Mouse (Mus musculus): ENCODE measurements around the gene Dhx36.

Gene Dhx36

DNA sequence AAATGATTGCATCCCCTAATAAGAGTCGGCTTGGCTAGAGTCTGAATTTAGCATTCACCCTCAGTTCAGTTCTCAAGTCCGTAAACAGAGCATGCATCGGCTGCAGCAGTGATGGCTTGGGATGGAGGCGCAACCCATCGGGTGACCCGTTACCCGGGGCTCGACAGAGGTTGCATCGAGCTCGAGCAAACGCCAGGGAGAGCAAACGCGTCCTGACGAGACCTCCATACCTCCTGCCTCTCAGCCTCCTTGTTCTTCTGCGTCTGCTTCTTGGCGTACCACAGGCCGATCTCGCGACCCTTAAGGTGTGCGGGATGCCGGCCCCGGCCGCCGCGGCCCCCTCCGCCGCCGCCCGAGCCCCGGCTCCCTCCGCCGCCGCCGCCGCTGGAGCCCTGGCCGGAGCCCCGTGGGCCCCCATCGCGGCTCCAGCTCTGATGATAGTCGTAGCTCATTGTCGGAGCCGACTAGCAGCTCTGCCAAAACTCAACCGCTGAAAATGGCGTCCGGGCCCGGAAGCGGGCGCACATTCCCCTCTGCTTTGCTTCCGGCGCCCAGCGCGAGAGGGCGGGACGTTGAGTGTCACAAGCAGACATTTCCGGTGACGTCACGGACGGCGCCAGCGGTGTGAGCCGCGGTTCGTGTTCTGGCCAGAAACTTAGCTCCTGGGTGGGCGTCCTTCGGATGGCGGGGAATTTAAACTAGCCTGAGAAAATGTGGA is at the start of gene Dhx36:
Gene Dhx36 (minus strand): TSS at position 517 of the 718 bp plus-strand sequence.
- peak; percentile 89 for DNase-seq (ENCODE audit: low spot score)

GRCm38 (mm10) chr3:62527593-62527992 is 20.8 kb upstream of the Dhx36 start:
- DNase-seq (ENCODE audit: low spot score), result no peak

DNA sequence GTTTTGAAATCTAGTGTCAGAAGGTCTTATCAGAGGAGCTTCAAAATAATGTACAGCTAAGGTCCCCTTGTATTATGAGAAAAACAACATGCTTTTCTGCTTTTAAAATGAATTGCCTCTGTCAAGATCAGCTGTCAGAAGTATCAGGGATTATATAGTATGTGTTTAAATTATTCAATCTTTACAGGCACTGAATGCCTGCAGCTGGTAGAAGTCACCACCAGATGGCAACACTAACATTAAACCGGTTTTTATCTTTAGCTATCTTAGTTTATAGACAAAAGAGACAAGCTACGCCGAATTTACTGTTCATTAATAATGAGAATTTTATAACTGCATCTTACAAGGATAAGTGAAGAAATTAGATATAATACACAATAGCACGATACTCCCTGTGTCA is 20.4 kb upstream of the Dhx36 start:
- DNase-seq (ENCODE audit: low spot score), result no peak

DNA sequence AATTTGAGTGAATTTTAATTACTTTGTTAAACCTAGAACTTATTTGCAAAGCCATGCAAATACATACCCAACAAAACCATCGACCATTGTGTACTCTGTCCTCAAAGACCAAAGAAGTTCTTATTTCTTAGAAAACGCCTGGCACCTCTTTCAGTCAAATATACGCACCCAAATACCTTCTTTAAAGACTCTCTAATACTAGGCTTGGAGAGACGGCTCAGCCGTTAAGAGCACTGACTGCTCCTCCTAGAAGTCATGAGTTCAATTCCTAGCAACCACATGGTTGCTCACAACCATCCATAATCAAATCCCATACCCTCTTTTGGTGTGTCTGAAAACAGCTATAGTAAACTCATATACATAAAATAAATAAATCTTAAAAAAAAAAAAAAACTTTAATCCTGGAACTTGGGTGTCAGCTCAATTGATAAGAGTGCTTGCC is 423 bp upstream of the Dhx36 start:
- no peak for DNase-seq (ENCODE audit: low spot score)

DNA sequence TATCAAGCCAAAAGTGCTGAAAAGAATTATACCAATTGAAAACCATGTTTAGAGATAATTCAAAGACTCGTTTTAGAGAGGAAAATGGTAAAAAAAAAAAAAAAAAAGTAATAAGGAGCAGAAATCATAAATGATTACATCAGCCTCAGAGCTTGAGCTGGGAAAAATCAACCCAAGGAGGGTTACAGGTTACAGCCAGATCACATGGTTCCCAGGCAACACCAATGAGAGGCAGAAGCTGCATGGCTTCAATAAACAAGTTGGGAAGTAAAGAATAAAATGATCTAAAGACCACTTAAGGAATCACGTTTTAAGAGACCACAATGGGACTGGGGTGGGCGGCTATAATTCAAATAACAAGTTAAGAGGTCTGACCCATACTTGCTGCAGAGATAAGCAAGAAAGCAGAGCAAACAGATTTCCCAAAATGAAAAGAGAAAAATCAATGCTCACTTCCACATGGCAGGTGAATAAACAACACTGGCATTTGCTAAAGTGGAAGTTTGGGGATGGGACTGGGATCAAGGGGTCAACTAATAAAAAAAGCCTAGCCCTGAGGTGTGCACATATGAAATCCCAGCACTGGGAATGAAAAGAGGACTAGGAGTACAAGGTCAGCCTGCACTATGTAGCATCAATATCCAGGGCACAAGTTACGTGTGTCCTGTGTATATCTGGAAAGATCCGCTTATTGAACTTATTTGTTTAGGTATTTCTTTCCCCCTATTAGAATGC is 1.5 kb downstream of the Dhx36 start:
- DNase-seq (ENCODE audit: low spot score), result no peak

GRCm38 (mm10) chr3:62499327-62499726 is 7.5 kb downstream of the Dhx36 start:
- DNase-seq (ENCODE audit: low spot score), result no peak

GRCm38 (mm10) chr3:62492568-62492967 is 14.2 kb downstream of the Dhx36 start:
- DNase-seq (ENCODE audit: low spot score), result no peak

DNA sequence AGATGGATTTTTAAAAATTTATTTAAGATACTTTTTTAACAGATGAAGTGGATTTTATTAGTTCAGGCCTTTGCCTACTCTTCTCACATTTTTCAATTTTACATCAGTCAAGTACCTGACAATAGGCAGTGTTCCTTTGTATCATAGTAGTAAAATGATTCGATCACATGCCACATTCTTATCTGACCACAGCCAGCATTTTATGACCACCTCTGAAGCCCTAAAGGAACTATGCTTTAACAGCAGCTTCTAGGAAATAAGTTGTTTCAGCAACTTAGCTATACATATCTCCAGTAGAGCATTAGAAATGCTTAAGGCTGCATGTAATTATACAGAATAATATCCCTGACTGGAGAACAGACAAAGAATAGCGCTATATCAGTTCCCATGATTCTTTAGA is 22.5 kb downstream of the Dhx36 start:
- DNase-seq (ENCODE audit: low spot score), result no peak

- DNase-seq (ENCODE audit: low spot score), result no peak
Measured at GRCm38 (mm10) chr3:62470179-62470578, 36.6 kb downstream of the Dhx36 start.

DNA sequence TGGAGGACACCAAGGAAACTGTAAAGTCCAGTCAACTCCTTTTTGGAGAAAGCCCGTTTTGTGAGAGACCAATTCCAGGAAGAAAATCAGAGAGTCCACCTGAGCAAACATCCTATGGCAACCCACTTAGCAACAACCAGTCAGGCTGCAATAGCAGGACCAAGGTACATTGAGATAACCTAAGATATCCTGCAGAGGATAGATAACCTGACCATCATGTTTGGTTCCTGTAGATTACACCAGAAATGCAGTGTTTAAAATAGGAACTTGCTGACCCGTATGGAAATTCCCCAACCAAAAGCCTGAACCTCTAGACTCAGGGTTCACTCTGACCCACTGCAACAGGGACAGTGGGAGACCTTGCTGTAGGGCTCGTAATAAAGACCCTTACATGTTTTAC is 42.5 kb downstream of the Dhx36 start:
- no peak for DNase-seq (ENCODE audit: low spot score)

DNA sequence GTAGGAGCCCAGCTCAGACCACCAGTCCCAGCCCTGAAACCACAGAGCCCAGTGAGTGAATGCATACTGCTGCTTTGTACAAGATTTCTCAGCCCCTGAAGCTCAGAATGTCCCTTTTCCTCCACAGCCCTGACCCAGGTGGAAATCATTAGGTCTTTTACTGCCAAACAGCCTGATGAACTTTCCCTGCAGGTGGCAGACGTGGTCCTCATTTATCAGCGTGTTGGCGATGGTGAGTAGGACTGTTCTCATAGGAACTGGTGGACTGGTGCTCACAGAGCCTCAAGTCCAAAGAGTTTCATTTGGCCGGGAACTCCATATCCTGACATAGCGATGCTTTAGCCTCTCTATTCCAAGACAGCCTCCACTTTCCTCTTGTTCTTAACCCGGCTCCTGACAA is 47.3 kb downstream of the Dhx36 start:
- no peak for DNase-seq (ENCODE audit: low spot score)

GRCm38 (mm10) chr3:62458284-62459013 is 48.4 kb downstream of the Dhx36 start:
- no peak for DNase-seq (ENCODE audit: low spot score)

DNA sequence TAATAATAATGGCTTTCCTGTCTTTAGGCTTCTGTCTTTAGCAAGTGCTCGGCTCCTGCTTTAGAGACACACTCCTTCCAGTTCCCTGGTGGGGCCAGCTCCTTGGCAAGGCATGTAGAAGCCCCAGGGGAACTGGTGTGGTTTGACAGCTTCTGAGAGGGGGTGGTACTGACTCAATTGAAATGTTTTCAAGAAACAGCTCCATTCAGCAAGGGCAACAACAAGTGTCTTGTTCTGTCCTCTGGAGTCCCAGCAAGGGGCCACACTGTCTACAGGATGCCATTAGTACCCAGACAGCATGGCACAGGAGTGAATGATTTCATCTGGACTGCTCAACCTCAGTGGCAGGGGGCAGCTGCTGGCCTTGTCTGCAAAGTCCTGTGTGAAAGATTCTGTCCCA is 51.0 kb downstream of the Dhx36 start:
- DNase-seq (ENCODE audit: low spot score), result no peak

DNA sequence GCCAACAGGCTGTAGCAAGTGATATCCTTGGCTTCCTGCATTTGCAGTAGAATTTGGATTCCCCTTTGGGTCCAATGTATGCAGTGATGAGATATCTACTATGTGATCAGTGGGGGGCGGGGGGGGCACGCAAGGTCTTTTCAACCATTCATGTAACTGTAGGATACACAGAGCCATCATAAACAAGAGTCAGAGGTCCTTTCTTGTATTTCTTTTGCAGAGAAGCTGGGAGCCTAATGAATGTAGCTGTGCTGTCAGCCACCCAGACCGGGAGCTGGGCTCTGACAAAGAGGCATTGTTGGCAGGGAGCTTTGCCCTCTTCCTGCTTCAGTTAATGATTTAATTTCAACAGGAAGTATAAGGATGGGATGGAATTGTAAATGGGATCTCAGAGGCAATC is 52.7 kb downstream of the Dhx36 start:
- no peak for DNase-seq (ENCODE audit: low spot score)

- no peak for DNase-seq (ENCODE audit: low spot score)
Measured at GRCm38 (mm10) chr3:62452961-62453360, 53.8 kb downstream of the Dhx36 start.

- no peak for DNase-seq (ENCODE audit: low spot score)
Measured at GRCm38 (mm10) chr3:62449871-62450496, 56.8 kb downstream of the Dhx36 start.

GRCm38 (mm10) chr3:62447151-62447550 is 59.7 kb downstream of the Dhx36 start:
- no peak for DNase-seq (ENCODE audit: low spot score)

DNA sequence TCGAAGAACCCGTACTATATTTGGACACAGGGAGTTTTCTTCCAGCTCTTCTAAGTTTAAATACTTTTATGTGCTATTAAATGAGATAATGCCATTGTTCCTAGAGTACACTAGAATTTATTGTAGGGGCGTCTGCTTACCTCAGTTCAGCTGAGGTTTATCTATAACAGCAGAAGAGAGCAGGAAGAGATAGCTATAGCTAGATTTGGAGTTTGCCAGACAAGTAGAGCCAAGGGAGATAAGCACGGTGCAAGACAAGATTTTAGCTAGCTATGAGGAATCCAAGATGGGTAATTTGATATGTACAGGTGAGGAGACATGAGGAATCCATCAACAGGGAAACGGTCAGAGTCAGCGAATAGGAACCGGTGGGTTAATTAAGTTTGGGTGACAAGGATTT is 60.5 kb downstream of the Dhx36 start:
- DNase-seq (ENCODE audit: low spot score), result no peak

DNA sequence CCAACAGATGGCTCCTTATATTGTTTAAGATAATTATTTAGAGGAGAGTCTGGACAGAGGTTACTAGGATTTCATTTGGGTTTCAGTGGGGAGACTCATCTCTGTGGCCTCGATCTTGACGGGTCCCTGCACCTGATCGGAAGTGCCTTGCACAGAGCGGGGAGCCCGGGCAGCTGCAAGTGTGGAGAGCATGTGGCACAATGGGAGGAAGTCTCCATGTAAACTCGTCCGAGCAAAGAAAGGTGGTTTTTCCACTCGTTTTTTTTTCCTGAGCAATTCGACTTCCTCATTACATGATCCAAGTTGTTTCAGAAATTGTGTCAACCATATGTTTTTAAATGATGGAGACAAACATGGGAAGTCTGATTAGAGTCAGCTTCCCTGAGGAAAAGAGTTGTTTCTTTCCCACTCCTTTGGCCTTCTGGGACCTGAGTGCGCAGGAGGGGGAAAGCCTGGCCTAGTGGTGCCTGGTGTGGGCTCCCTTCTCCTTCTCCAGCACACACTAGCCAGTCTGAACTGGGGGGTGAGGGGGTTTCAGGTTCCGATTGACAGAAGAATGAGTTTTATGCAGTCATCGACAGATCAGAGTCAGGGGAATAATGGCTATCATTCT is 63.1 kb downstream of the Dhx36 start:
- DNase-seq (ENCODE audit: low spot score), result no peak

DNA sequence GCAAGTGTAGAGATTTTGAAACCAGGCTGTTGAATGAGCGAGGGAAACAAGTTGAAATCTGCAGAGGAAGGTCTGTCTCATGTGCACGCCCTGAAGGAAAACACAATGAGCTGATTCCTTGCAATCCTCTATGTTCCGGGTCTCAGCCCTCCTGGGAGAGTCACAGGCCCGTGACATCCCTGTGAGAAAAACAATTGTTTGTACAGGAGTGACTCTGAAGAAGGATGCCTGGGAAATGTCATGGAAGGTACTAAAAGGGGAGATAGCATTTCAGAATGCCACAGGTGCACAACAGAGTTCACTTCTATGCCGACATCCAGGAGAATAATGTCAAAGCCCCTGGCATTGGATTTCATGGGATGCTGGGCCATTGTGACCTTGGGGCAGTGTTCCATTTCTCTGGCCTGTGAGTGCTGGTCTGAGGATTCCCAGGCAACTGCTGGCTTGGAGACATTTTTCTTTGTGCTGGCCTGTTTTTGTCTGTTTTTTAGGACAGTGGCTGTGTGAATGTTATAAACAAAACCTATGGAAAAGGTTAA is 66.3 kb downstream of the Dhx36 start:
- no peak for DNase-seq (ENCODE audit: low spot score)

GRCm38 (mm10) chr3:62435923-62436322 is 70.9 kb downstream of the Dhx36 start:
- no peak for DNase-seq (ENCODE audit: low spot score)

DNA sequence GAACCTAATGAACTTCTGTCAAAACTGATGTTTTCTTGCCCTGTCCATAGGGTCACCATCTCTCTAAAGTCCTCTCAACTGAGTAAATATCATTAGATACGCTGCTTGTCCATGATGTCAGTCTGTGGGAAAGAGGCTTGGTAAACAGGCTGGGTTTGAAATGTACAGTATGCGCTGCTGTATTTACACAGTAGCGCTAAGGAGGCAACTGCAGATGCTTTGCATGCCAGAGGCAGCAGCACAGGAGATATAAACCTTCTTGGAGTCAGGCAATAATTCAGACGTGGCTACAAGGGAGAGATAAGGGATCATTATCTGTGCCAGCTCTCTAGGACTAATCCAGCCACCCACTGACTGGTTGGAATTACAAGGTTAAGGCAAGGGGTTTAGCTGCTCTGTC is 73.1 kb downstream of the Dhx36 start:
- no peak for DNase-seq (ENCODE audit: low spot score)
